Mouse (Mus musculus) liver, embryonic 14 days (tissue): ENCODE results near the gene Chchd4. TPM values are rescaled to one million over a fixed set of nuclear protein-coding genes. Genes with fewer than 3 reads are reported as not detected.

ENCODE experiments used
- polyA plus RNA-seq: library from polyadenylated mRNA; depleted of rRNA; stranded (reverse); fragments of >200 nt; gene quantifications from 2 replicates; pipeline ENCODE4 v1.2.3, GENCODE M21; 2012; rRNA removed

The Chchd4 gene
- 6.7 and 7.8 TPM in 2 replicates for polyA plus RNA-seq

DNA sequence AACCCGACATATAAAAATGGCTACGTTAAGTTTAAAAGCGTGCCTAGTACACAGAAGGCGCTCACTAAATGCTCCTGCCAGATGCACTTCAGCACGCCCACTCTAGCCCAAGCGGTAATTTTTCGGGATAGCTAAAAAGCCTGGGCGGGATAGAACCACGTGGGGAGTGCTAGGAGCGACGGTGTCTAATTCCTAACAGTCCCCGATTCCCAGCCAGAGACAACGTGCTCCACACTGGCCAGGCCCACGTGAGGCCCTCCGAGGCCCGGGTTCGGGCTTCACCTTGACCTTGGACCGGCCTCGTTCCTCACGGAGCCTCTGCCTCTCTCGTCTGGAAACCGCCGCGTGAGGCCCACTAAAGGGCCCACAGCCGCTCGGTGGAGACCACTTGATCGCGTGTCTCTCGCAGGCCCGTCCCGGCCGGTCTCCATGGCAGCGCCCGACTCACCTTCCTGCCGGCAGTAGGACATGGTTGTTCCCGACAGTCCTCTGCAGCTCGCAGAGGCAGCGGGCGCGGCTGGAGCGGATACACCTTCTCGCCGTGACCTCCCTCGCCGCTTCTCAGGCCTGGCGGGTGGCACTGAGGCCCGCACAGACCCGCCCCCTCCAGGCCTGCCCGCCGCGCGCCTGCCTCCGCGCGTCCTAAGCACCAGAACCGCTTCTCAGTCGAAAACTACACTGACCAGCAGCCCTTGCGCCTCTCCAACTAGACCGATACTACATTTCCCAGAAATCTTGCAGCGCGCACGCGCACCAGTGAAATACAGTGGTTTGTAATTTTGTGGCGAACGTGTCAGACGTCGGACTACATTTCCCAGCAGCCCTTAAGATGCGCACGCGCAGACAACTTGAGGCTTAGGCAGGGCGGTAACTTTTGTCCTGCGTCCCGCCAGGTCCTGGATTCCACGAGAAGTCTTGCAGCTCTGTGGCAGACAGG lies at the start of gene Chchd4, which contains the start of gene Tmem43:
Gene Chchd4 (minus strand): TSS at position 679 of the 937 bp plus-strand sequence.
Gene Tmem43 (plus strand): TSS at position 836 of the 937 bp plus-strand sequence.

DNA sequence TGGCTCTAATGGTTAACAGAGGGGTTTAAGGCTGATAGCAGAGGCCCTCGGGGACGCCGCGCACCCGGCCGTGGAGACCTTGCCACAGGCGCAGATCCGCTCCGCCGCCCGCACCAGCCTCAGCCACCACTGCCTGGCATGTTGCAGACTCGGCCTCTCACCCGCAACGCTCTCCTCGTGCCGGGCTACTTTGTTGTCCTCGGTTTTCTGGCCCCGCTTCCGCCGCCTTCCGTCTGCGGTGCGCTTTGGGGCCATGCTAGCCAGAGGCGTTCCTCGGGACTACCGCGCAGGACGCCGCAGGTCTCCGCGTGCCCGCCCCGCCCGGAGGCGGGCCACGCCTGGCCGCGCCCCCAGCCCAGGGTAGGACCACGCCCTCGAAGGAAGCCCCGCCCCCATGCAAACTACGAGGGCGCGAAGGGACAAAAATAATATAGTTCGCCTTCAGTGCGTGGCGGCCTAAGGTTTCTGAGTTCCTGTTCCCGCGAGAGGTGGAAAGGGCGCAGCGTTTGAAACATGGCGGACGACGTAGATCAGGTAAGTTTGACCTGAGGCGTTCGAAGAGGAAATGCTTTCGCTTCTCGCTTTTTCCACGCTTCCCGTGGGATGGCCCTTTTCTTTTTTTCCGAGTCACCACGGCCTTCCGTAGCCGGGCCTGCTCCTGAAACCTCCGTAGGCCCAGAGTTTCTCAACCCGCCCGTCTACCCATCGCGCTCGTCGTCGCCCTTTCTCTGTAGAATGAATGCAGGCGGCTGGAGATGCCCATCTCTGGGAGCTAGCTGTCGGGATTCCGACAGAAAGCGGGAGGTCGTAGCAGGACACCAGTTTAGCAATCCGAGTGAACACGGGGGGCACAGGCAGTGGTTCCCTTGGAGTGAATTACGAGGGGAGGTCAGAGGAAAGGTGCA lies 42.5 kb upstream of the Chchd4 start, which contains the start of the genes Xpc and Lsm3:
Gene Xpc (minus strand): TSS at position 344 of the 905 bp plus-strand sequence.
Gene Lsm3 (plus strand): TSS at position 384 of the 905 bp plus-strand sequence.

Other genes with a start within 250 kb of the Chchd4 start
- not detected in 2 replicates for gene Wnt7a, start 62.2 kb downstream of the Chchd4 start, polyA plus RNA-seq
- gene Tmem43, start 157 bp upstream of the Chchd4 start, polyA plus RNA-seq = 6.6 and 7.9 TPM in 2 replicates
- gene Xpc, start 42.3 kb upstream of the Chchd4 start, polyA plus RNA-seq = 2.8 and 3.0 TPM in 2 replicates
- gene Lsm3, start 42.4 kb upstream of the Chchd4 start, polyA plus RNA-seq = 104 and 105 TPM in 2 replicates
- 7.0 and 8.7 TPM in 2 replicates for gene Slc6a6, start 210.5 kb upstream of the Chchd4 start, polyA plus RNA-seq